Mouse (Mus musculus) neural tube, embryonic 12.5 days (tissue): ENCODE data around the gene Nepro. TPM values are rescaled to one million over a fixed set of nuclear protein-coding genes. Genes with fewer than 3 reads are reported as not detected.

Experiments
- ATAC-seq: fragments of 200-750 bp; cut with Nextera tagmentation; 2 replicates; pipeline ENCODE4 v1.8.0; 2017; ENCODE audit warnings: low read depth, mild to moderate bottlenecking, moderate TSS enrichment, moderate library complexity; ENCODE audit not compliant: low FRiP score
- H3K27ac ChIP-seq: fragments of 300-500 bp; sonication (generic); 2 replicates; pipeline ENCODE4 v1.5.1; 2016
- H3K27me3 ChIP-seq: fragments of 300-500 bp; sonication (generic); replicated peaks from 2 replicates; pipeline ENCODE4 v1.6.1; 2016; ENCODE audit warnings: mild to moderate bottlenecking
- H3K36me3 ChIP-seq: fragments of 300-500 bp; sonication (generic); 2 replicates; pipeline ENCODE4 v1.6.1; 2016; ENCODE audit warnings: mild to moderate bottlenecking
- H3K4me1 ChIP-seq: fragments of 300-500 bp; sonication (generic); 2 replicates; pipeline ENCODE4 v1.6.1; 2016
- H3K4me2 ChIP-seq: fragments of 300-500 bp; sonication (generic); replicated peaks from 2 replicates; pipeline ENCODE4 v1.6.1; 2016; ENCODE audit warnings: mild to moderate bottlenecking
- H3K4me3 ChIP-seq: fragments of 300-500 bp; sonication (generic); 2 replicates; pipeline ENCODE4 v1.5.1; 2016
- H3K9ac ChIP-seq: fragments of 300-500 bp; sonication (generic); 2 replicates; pipeline ENCODE4 v1.6.1; 2016; ENCODE audit warnings: mild to moderate bottlenecking
- H3K9me3 ChIP-seq: fragments of 300-500 bp; sonication (generic); 2 replicates; pipeline ENCODE4 v1.6.1; 2016; ENCODE audit warnings: mild to moderate bottlenecking
- WGBS: fragments of 180-500 bp; shearing (Covaris S2); methylation state at CpG from one replicate; pipeline ENCODE4 v1.1.7; 2016; 5-methylcytosine and 5-hydroxymethylcytosine counted together
- polyA plus RNA-seq: library from polyadenylated mRNA; unstranded; fragments of >200 nt; fragmentation: Nextera tagmentation; extraction: Ambion mirVana; gene quantifications from 2 replicates; pipeline ENCODE4 v1.2.1, GENCODE M21; 2016

The Nepro gene
- polyA plus RNA-seq, 1 experiment from 2014 or later = 9.3 TPM

DNA sequence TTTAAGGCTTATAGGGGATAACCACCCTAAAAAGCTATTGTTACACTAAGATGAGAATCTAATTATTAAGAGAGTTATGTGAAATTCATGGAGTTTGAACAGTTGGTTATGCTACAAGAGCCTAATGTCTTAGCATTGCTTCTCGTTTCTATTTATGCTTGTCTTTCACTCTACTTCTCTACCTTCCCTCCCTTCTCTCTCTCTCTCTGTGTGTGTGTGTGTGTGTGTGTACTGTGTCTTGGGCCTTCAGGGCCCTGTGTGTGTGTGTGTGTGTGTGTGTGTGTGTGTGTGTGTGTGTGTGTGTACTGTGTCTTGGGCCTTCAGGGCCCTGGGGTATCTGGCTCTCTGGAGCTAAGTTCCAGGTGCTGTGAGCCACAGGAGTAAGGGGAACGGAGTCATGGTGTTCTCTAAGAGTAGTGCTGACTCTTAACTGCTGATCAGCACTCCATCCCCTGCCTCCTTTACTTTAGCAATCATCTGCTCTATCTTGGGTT is 6.9 kb upstream of the Nepro start:
- Histone ChIP-seq H3K27me3 (no peaks in the 10 kb centered on the region), H3K4me3 (no peak overlapping the region), H3K9me3 (no peaks in the 10 kb centered on the region), H3K36me3 (peaks cover 9% of the 10 kb centered on the region), H3K9ac (peak overlapping the region; percentile 29; the same call in 1 of the 2 replicates), H3K4me2 (no peak overlapping the region), H3K4me1 (peaks cover 7% of the 10 kb centered on the region; the same call in 1 of the 2 replicates), H3K27ac (no peak overlapping the region)
- WGBS = 87% methylated on average over 2 of the region's 2 CpGs
- peak; percentile 62 for ATAC-seq

DNA sequence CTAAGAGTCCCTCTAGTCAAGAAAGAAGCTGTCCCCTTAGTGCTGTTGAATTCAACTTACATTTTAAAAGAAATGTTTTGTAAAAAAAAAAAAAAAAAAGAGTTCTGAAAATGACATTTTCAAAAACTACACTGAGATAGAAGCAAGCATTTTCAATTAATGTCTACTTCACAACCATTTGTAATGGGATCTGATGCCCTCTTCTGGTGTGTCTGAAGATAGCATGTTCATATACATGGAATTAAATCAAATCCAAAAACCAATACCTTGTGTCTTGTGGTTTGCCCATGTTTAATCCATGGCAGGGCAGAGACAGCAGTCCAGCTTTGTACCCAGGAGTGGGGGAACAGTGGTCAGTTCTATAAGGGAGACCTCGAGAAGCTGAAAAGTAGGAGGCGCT is 6.3 kb upstream of the Nepro start:
- Histone ChIP-seq H3K4me2 (no peak overlapping the region), H3K9me3 (no peaks in the 10 kb centered on the region), H3K27me3 (no peaks in the 10 kb centered on the region), H3K9ac (no peak overlapping the region), H3K36me3 (peaks cover 9% of the 10 kb centered on the region), H3K27ac (no peak overlapping the region), H3K4me1 (peaks cover 9% of the 10 kb centered on the region; the same call in 1 of the 2 replicates), H3K4me3 (no peak overlapping the region)
- ATAC-seq = no peak
- 74% methylated on average over 2 of the region's 2 CpGs for WGBS

DNA sequence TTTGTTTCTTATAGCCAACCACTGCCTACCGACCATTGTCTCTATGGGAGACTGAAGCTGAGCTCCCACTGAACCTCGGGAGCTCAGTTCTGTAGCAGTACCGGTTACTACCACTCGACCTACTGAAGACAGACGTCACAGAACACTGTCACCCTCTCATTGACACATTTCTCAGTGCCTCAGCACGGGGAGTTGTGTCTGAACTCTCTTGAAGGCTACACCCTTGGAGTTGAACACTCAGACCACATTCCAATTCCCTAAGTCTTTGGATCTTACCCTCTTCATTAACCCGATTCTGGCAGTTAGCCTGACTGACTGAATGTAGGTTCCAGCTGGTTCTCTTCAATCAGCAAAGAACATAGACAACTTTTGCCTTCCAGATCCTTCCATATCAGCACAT is 4.8 kb upstream of the Nepro start:
- H3K9me3 ChIP-seq = no peaks in the 10 kb centered on the region
- H3K4me1 ChIP-seq = peaks cover 16% of the 10 kb centered on the region; the same call in 1 of the 2 replicates
- H3K27ac ChIP-seq = no peak overlapping the region
- no peak for ATAC-seq
- H3K9ac ChIP-seq = no peak overlapping the region
- no peaks in the 10 kb centered on the region for H3K27me3 ChIP-seq
- H3K4me3 ChIP-seq = no peak overlapping the region
- peaks cover 9% of the 10 kb centered on the region for H3K36me3 ChIP-seq
- no peak overlapping the region for H3K4me2 ChIP-seq
- WGBS = 83% methylated on average over 7 of the region's 7 CpGs

DNA sequence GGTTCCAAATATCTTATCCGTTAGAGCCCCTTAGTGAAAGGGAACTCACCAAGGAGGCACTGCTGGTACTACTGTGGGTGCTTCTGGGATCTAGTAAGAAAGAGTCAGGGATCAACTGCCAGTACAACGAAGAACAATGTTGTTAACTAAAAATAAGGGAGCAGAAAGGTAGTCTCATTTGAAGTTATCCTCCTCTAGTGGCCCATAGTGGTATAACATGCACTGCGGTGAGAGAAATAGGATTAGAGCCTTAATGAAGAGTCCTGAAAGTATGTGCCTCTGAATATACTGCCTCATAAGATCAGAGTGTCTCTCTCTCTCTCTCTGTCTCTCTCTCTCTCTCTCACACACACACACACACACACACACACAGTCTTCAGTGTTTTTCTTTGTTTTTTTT is 3.6 kb upstream of the Nepro start:
- Histone ChIP-seq H3K4me2 (no peak overlapping the region), H3K4me3 (no peak overlapping the region), H3K36me3 (peaks cover 9% of the 10 kb centered on the region), H3K9me3 (no peaks in the 10 kb centered on the region), H3K9ac (no peak overlapping the region), H3K27me3 (no peaks in the 10 kb centered on the region), H3K27ac (no peak overlapping the region), H3K4me1 (peaks cover 21% of the 10 kb centered on the region; the same call in 1 of the 2 replicates)
- 66% methylated on average over 3 of the region's 3 CpGs for WGBS
- ATAC-seq = no peak

DNA sequence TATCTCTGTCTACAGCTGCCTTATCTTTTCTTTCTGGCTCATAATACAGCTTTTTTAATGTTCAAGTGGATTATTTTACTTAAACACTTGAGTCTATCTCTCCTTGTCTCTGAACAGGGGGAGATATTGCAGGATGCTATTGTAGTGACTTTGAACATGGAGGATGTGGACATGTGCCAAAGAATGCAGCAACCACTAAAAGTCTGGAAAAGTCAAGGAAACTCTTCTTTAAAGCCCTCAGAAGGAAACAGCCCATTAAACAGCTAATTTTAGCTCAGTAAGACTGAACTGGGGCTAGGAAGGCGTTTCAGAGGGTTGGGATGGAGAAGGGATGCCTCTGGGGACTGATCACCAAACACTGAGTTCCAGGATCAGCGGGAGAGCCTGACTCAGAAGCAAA is 1.4 kb upstream of the Nepro start:
- H3K36me3 ChIP-seq = peaks cover 9% of the 10 kb centered on the region
- ATAC-seq = no peak
- 76% methylated on average over 2 of the region's 2 CpGs for WGBS
- H3K4me2 ChIP-seq = peak overlapping the region; percentile 14; the same call in 1 of the 2 replicates
- H3K4me1 ChIP-seq = peaks cover 15% of the 10 kb centered on the region; the same call in 1 of the 2 replicates
- H3K27me3 ChIP-seq = no peaks in the 10 kb centered on the region
- H3K9me3 ChIP-seq = no peaks in the 10 kb centered on the region
- no peak overlapping the region for H3K27ac ChIP-seq
- no peak overlapping the region for H3K9ac ChIP-seq
- no peak overlapping the region for H3K4me3 ChIP-seq

DNA sequence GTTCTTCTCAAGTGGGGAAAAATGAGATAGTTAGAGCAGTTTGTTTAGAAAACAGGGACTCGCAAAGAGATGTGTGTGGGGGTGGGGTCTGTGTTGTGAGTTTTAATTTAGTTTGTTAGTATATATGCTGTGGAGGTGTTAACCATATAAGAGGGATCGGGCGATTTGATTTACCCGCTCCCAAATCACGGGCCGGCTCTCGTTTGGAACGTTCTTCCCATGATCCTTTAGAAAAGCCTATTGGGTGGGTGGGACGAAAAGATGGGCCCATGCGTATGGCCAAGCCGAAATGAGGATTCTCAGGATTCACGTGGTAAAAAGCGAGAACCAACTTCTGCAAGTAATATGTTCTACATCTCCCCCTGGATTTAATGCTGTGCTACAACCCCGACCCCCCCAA is 746 bp downstream of the Nepro start:
- 1% methylated on average over 14 of the region's 14 CpGs for WGBS
- Histone ChIP-seq H3K9me3 (no peaks in the 10 kb centered on the region), H3K9ac (peak overlapping the region; percentile 85), H3K27ac (peak overlapping the region; percentile 79), H3K36me3 (peaks cover 15% of the 10 kb centered on the region), H3K4me2 (peak overlapping the region; percentile 67), H3K4me3 (peak overlapping the region; percentile 79), H3K4me1 (peaks cover 15% of the 10 kb centered on the region; the same call in 1 of the 2 replicates), H3K27me3 (no peaks in the 10 kb centered on the region)
- ATAC-seq = peak; percentile 48

DNA sequence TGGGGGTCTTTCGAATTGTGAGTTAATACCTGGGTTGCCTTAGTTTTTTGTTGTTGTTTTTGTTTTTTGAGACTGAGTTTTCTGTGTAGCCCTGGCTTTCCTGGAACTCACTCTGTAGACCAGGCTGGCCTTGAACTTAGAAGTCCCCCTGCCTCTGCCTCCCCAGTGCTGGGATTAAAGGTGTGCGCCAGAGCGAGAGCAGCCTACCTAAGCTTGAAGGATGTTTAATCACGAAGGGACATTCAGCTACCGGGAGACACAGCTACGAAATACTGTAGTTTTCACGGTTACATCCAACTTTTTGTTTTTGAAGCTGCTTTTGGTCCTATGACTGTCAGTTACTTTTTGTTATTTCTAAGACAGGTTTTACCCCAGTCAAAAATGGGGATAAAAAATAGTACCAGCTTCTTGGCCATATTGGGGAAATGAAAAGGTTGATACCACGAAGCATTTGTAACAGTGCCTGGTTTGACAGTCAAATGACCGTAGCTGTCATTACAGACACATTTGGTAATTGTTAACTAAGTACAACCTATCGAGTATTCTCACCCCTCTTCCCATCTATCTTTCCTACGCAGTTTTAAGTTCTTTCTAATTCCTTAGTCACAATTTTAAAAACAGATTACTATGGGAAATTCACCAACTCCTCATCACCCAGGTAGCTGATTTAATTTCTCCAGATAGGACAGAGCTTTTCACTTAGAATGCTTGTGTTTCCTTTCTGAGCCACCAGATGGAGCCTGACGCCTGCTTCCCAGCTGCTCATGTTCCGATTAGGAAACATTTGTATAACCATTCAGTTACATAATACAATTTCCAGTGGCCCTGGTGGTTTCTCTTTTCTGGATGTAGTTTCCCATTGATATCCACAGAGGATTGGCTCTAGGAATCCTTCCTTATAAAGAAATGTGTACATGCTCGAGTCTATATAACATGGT is 1.5 kb downstream of the Nepro start:
- WGBS = 51% methylated on average over 14 of the region's 14 CpGs
- no peak for ATAC-seq
- H3K4me2 ChIP-seq = peak overlapping the region; percentile 67

DNA sequence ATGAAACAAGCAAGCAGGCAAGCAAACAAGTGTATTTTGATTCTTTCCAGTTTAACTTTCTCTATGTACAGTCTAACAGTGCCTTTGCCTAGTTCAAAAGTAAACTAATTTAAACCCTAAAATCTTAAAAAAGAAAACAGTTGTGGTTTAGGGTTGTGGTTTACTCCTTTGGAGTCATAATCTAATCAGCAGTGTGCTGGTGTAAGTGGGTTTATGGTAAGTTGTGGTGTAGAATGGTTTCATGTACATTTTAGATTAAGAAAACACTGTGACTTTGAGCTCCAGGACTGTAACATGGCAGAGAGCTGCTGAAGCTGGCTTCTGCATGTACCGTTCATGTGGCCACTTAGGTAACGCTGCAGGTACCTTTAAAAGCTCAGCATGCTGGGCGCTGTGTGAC is 3.4 kb downstream of the Nepro start:
- Histone ChIP-seq H3K27me3 (no peaks in the 10 kb centered on the region), H3K27ac (no peak overlapping the region), H3K4me2 (no peak overlapping the region), H3K4me3 (no peak overlapping the region), H3K36me3 (peaks cover 29% of the 10 kb centered on the region), H3K9me3 (no peaks in the 10 kb centered on the region), H3K9ac (no peak overlapping the region), H3K4me1 (peaks cover 15% of the 10 kb centered on the region; the same call in 1 of the 2 replicates)
- WGBS = 95% methylated on average over 3 of the region's 3 CpGs
- ATAC-seq = no peak

More for the DNA sequence above, 1.5 kb downstream of the Nepro start:
- H3K27ac ChIP-seq = no peak overlapping the region
- no peaks in the 10 kb centered on the region for H3K9me3 ChIP-seq
- H3K4me1 ChIP-seq = peaks cover 15% of the 10 kb centered on the region; the same call in 1 of the 2 replicates
- H3K9ac ChIP-seq = 0 out of 2 replicates have a peak overlapping the region, but pooled peaks have one; percentile 85
- peak overlapping the region; percentile 79 for H3K4me3 ChIP-seq
- H3K36me3 ChIP-seq = peaks cover 10% of the 10 kb centered on the region
- H3K27me3 ChIP-seq = no peaks in the 10 kb centered on the region

DNA sequence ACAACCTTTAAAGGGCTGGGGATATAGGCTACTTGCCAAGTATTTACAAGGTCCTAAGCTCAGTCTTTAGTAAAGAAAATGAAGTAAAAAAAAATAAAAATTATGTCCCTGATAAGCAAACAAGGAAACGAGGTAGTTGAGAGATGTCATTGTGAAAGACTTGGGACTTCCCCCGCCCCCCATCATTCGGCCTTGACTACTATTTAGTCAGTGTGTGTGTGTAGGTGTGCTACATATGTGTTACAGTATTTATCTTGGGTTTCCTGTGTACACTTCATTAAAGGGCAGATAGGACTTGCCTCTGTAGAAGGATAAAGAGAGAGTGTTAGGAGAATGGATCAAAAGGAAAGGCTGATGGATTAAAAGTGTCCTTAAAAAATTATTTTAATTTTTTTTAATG is 10.0 kb downstream of the Nepro start:
- Histone ChIP-seq H3K9ac (no peak overlapping the region), H3K36me3 (peaks cover 86% of the 10 kb centered on the region), H3K4me1 (no peaks in the 10 kb centered on the region), H3K4me2 (no peak overlapping the region), H3K4me3 (no peak overlapping the region), H3K9me3 (no peaks in the 10 kb centered on the region), H3K27ac (no peak overlapping the region), H3K27me3 (no peaks in the 10 kb centered on the region)
- no peak for ATAC-seq
- WGBS = 90% methylated on average over 3 of the region's 3 CpGs

DNA sequence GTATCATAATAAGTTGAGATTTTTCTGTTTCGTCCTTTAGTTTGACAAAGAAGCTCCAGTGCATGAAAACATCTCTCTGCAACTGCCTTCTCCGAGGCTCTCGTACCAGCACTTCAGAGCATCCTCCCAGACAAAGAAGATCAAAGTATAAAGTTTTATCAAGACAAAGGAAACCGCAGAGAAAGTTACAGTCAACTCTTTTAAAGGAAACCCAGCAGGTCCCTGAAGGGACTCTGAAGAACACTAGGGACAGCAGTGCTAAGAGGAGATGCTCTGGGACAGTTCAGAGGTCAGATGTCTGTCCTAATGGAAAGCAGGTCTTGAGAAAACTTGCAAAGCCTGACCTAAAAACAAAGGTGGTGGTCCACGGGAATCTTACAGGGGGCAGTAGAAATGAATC is 11.6 kb downstream of the Nepro start:
- Histone ChIP-seq H3K36me3 (peaks cover 83% of the 10 kb centered on the region), H3K4me3 (no peak overlapping the region), H3K27me3 (no peaks in the 10 kb centered on the region), H3K27ac (no peak overlapping the region), H3K9me3 (no peaks in the 10 kb centered on the region), H3K4me1 (no peaks in the 10 kb centered on the region), H3K4me2 (no peak overlapping the region), H3K9ac (no peak overlapping the region)
- 91% methylated on average over 5 of the region's 5 CpGs for WGBS
- no peak for ATAC-seq

DNA sequence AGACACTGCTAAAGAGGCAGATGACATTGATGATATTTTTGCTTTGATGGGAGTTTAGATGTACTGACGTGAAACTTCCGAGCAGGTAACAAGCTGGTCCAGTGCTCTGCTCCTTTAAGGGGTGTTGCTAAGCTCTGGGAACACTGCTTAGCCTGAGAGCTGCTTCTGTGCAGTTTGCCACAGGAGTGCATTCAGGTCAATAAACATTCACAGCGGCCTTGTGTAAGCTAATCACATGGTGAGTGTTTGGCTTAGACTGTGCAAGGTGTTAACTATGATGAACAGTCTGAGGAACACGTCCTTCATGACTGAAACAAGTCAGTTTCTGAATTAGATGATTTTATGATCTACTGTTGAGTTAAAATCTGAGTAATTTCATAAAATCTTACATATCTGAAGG is 12.0 kb downstream of the Nepro start:
- Histone ChIP-seq H3K4me3 (no peak overlapping the region), H3K36me3 (peaks cover 79% of the 10 kb centered on the region), H3K4me1 (no peaks in the 10 kb centered on the region), H3K9ac (no peak overlapping the region), H3K9me3 (no peaks in the 10 kb centered on the region), H3K4me2 (no peak overlapping the region), H3K27ac (no peak overlapping the region), H3K27me3 (no peaks in the 10 kb centered on the region)
- ATAC-seq = no peak
- WGBS = 88% methylated on average over 4 of the region's 4 CpGs

DNA sequence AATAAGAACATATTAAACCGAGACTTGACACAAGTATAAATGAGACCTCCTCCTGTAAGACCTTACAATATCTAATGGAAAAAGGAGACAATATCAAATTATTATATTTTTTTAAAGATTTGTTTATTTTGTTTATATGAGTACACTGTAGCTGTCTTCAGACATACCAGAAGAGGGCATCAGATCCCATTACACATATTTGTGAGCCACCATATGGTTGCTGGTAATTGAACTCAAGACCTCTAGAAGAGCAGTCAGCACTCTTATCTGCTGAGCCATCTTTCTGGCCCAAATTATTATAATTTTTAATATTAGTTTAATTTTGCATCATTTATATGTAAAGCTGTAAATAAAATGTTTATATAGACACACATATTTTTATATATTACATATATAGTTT is 18.7 kb downstream of the Nepro start:
- no peak for ATAC-seq
- Histone ChIP-seq H3K4me1 (peaks cover 6% of the 10 kb centered on the region), H3K27ac (no peak overlapping the region), H3K9me3 (no peaks in the 10 kb centered on the region), H3K36me3 (peaks cover 30% of the 10 kb centered on the region), H3K27me3 (no peaks in the 10 kb centered on the region), H3K9ac (no peak overlapping the region), H3K4me2 (no peak overlapping the region), H3K4me3 (no peak overlapping the region)
- WGBS = 98% methylated on average over 1 of the region's 1 CpGs
